Mouse (Mus musculus) liver, postnatal 0 days (tissue): ENCODE measurements around the gene Dhrs9. TPM values are rescaled to one million over a fixed set of nuclear protein-coding genes. Genes with fewer than 3 reads are reported as not detected.

ENCODE experiments used
- ATAC-seq: fragments of 200-750 bp; cut with Nextera tagmentation; 2 replicates; pipeline ENCODE4 v1.8.0; 2017; ENCODE audit warnings: mild to moderate bottlenecking, moderate library complexity
- DNase-seq: peaks from one replicate; pipeline ENCODE4 v3.0.0-alpha.2; 2016
- H3K27ac ChIP-seq: fragments of 300-500 bp; sonication (generic); 2 replicates; pipeline ENCODE4 v1.5.1; 2014; ENCODE audit warnings: antibody characterized with exemption, moderate library complexity, mild to moderate bottlenecking, low read depth
- H3K27me3 ChIP-seq: fragments of 300-500 bp; sonication (generic); 2 replicates; pipeline ENCODE4 v1.6.1; 2014; ENCODE audit warnings: low read length, control low read depth, mixed read lengths; ENCODE audit not compliant: insufficient read depth
- H3K36me3 ChIP-seq: fragments of 300-500 bp; sonication (generic); replicated peaks from 2 replicates; pipeline ENCODE4 v1.6.1; 2014; ENCODE audit warnings: mild to moderate bottlenecking, control low read depth, low read length, moderate library complexity, mixed read lengths; ENCODE audit not compliant: insufficient read depth
- H3K4me1 ChIP-seq: fragments of 300-500 bp; sonication (generic); 2 replicates; pipeline ENCODE4 v1.6.1; 2014; ENCODE audit warnings: antibody characterized with exemption, mild to moderate bottlenecking, control low read depth; ENCODE audit not compliant: insufficient read depth
- H3K4me2 ChIP-seq: fragments of 300-500 bp; sonication (generic); 2 replicates; pipeline ENCODE4 v1.6.1; 2014; ENCODE audit warnings: low read depth, mild to moderate bottlenecking, low read length, moderate library complexity, mixed read lengths
- H3K4me3 ChIP-seq: fragments of 300-500 bp; sonication (generic); 2 replicates; pipeline ENCODE4 v1.5.1; 2014; ENCODE audit warnings: low read depth, low read length
- H3K9ac ChIP-seq: fragments of 300-500 bp; sonication (generic); replicated peaks from 2 replicates; pipeline ENCODE4 v1.6.1; 2014; ENCODE audit warnings: mild to moderate bottlenecking, moderate library complexity
- H3K9me3 ChIP-seq: fragments of 300-500 bp; sonication (generic); 2 replicates; pipeline ENCODE4 v1.6.1; 2016; ENCODE audit warnings: mild to moderate bottlenecking, control low read depth, low read length, mixed read lengths
- CTCF ChIP-seq: sonication (generic); IDR thresholded peaks from 2 replicates; pipeline ENCODE4 v1.5.1; 2016; ENCODE audit warnings: antibody characterized with exemption, low read depth
- EP300 ChIP-seq: IDR thresholded peaks from 2 replicates; pipeline ENCODE4 v1.6.1; 2016; ENCODE audit warnings: antibody characterized with exemption, low read depth, mild to moderate bottlenecking
- WGBS: fragments of 180-500 bp; shearing (Covaris S2); extraction: QIAGEN DNeasy Blood & Tissue Kit; methylation state at CpG from one replicate; pipeline ENCODE4 v1.1.7; 2014; ENCODE audit not compliant: insufficient replicate concordance; 5-methylcytosine and 5-hydroxymethylcytosine counted together
- polyA plus RNA-seq: library from polyadenylated mRNA; unstranded; fragments of >200 nt; fragmentation: Nextera tagmentation; extraction: Ambion mirVana; gene quantifications from 2 replicates; pipeline ENCODE4 v1.2.1, GENCODE M21; 2015

Dhrs9 gene
- polyA plus RNA-seq, 1 experiment from 2014 or later, result 0.27 TPM

DNA sequence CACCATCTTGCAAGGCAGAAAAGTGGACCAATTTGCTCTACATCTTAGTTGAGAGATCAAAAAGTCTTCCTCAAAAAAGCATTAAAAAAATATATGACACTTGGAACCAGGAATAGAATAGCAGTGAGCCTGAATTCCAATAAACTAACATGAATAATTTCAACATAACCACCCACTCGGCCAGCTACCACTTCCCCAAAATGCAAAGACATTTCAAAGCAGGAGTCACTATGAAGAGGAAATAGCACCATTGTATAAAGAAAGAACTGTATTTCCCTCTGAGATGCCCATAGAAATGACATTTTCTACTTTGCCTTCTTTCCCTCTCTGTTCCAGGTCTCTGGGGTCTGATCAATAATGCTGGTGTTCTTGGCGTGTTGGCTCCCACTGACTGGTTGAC lies 13.7 kb downstream of the Dhrs9 start:
- Histone ChIP-seq H3K27ac (no peak overlapping the region), H3K27me3 (no peaks in the 10 kb centered on the region), H3K4me2 (no peak overlapping the region), H3K4me3 (no peak overlapping the region), H3K4me1 (peaks cover 4% of the 10 kb centered on the region; the same call in 1 of the 2 replicates), H3K9ac (no peak overlapping the region), H3K9me3 (no peaks in the 10 kb centered on the region), H3K36me3 (0 out of 2 replicates have a peak, but pooled peaks cover 3% of the 10 kb centered on the region)
- DNase-seq, result no peak
- TF ChIP-seq CTCF (no peak), EP300 (no peak)
- WGBS, result 52% methylated on average over 2 of the region's 2 CpGs
- no peak for ATAC-seq

DNA sequence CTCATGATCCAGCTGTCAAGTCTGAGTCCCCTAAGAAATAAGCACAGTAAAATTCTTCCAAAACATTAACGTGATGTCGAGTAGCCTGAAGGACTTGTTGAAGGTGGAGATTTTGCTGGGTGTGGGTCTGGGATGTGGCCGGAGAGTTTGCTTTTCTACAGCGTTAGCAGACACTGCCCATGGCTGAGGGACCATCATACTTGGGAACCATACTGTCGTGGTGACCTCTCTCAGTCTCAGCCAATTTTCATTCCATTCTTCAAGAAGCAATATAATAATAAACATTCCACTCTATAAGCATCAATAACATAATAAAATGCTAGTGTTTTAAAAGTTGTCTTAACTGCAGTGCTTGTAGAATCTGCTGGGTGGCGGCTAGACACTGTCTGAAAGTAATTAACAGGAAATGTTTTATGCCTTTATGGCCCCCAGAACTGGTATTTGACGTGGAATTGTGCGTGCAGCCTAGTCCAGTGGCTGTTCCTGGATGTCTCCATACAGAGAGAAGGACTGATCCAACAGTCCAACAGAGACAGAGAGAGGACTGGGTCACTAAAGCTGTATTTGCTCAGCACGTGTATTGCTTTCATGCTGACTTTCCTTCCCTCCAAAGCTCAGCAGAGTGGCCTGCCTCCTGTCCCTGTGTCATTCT lies 15.5 kb downstream of the Dhrs9 start:
- TF ChIP-seq EP300 (no peak), CTCF (no peak)
- H3K36me3 ChIP-seq, result 0 out of 2 replicates have a peak, but pooled peaks cover 3% of the 10 kb centered on the region
- H3K9ac ChIP-seq, result no peak overlapping the region
- ATAC-seq (no peak), DNase-seq (no peak)
- peaks cover 4% of the 10 kb centered on the region; the same call in 1 of the 2 replicates for H3K4me1 ChIP-seq
- H3K4me2 ChIP-seq, result no peak overlapping the region
- no peaks in the 10 kb centered on the region for H3K9me3 ChIP-seq
- no peak overlapping the region for H3K27ac ChIP-seq
- WGBS, result 64% methylated on average over 9 of the region's 9 CpGs
- H3K27me3 ChIP-seq, result no peaks in the 10 kb centered on the region
- H3K4me3 ChIP-seq, result no peak overlapping the region

DNA sequence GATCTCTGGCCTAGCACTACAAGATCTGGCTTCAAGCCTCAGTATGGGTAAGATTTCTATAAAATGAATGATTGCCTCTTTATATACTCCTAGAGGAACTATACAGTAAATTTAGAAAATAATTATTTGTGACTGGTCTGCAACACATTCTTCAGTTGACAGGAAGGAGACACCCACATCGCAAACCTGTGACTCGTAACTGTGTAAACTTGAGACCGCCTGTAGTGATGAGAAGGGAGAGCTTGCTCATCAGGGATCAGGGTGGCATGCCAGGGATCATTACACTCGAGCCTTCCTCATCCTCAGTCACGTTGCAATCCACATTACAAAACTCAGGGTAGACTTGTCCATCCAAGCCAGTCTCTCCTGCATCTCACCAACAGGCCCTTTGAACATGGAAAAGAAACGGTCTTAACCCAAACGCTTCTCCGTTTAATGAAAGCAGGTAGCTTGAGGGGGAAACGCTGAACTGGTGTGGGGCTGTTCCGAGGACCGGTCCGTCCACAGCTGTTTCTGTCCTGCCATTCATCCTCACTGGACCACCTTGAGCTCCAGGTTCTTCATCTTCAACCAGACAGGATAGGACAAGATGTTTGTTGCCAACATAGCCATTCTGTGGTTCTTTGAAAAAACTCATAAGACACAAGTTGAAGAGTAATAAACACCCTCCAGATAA lies 16.7 kb downstream of the Dhrs9 start:
- H3K36me3 ChIP-seq, result 0 out of 2 replicates have a peak, but pooled peaks cover 3% of the 10 kb centered on the region
- no peak overlapping the region for H3K4me2 ChIP-seq
- H3K27ac ChIP-seq, result no peak overlapping the region
- H3K9me3 ChIP-seq, result no peaks in the 10 kb centered on the region
- H3K27me3 ChIP-seq, result no peaks in the 10 kb centered on the region
- ATAC-seq, result no peak
- H3K4me1 ChIP-seq, result peaks cover 3% of the 10 kb centered on the region; the same call in 1 of the 2 replicates
- no peak overlapping the region for H3K9ac ChIP-seq
- DNase-seq, result no peak
- TF ChIP-seq EP300, result no peak
- no peak overlapping the region for H3K4me3 ChIP-seq
- WGBS, result 82% methylated on average over 12 of the region's 12 CpGs

DNA sequence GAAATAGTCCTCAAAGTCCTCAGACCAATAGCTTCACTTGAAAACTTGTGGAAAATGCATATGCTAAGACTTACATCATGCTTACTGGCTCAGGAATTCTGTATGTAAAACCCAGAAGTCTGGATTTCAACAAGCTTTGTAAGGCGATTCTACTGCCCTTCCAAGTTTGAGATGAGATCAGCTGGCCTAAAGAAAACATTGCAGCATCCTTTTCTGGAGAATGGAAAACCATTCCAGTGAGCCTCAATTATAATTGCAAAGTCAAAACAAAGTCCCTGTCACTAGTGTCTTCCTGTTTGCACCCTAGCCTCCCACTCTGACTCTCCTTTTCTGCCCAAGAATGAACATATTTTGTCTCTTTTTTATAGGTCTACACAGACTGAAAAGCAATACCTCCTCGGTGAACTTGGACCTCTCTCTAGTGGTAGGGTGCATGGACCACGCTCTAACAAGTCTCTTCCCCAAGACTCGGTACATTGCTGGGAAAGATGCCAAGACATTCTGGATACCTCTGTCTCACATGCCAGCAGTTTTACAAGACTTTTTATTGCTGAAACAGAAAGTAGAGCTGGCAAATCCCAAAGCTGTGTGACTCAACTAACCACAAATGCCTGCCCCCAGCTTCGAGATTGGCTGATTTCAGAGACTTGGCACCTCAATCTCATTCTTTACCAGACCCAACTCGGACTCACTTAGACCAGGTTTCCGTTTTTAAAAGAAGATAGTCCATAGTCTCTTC lies 20.8 kb downstream of the Dhrs9 start:
- 66% methylated on average over 7 of the region's 7 CpGs for WGBS
- ATAC-seq (no peak), DNase-seq (no peak)

DNA sequence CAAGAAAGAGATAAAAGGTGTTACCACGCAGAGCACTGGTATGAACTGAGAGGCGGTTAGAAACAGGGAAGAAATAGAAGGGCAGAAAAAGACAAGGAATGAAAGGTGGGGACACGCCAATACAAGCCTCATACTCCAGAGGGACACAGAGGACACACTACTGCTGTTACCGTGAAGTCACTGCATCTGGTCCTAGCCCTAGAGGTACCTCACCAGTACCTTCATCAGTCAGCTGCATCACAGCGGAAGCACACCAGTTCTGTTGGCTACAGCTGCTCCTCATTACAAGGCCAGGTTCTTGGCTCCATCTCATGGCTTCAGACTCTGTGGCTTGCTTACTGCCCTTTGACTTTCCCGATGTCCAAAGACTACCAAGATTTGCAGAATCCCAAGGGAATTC lies 21.6 kb downstream of the Dhrs9 start:
- no peak overlapping the region for H3K4me2 ChIP-seq
- 80% methylated on average over 6 of the region's 6 CpGs for WGBS
- no peak overlapping the region for H3K9ac ChIP-seq
- H3K4me1 ChIP-seq, result 0 out of 2 replicates have a peak, but pooled peaks cover 9% of the 10 kb centered on the region
- no peaks in the 10 kb centered on the region for H3K9me3 ChIP-seq
- no peaks in the 10 kb centered on the region for H3K27me3 ChIP-seq
- no peaks in the 10 kb centered on the region for H3K36me3 ChIP-seq
- no peak overlapping the region for H3K4me3 ChIP-seq
- no peak for TF ChIP-seq EP300
- TF ChIP-seq CTCF, result no peak
- ATAC-seq (no peak), DNase-seq (no peak)
- no peak overlapping the region for H3K27ac ChIP-seq

More for the DNA sequence above, 20.8 kb downstream of the Dhrs9 start:
- Histone ChIP-seq H3K9me3 (no peaks in the 10 kb centered on the region), H3K4me3 (no peak overlapping the region), H3K4me1 (0 out of 2 replicates have a peak, but pooled peaks cover 4% of the 10 kb centered on the region), H3K9ac (no peak overlapping the region), H3K36me3 (no peaks in the 10 kb centered on the region), H3K27ac (no peak overlapping the region), H3K27me3 (no peaks in the 10 kb centered on the region), H3K4me2 (no peak overlapping the region)
- no peak for TF ChIP-seq EP300
- no peak for TF ChIP-seq CTCF

DNA sequence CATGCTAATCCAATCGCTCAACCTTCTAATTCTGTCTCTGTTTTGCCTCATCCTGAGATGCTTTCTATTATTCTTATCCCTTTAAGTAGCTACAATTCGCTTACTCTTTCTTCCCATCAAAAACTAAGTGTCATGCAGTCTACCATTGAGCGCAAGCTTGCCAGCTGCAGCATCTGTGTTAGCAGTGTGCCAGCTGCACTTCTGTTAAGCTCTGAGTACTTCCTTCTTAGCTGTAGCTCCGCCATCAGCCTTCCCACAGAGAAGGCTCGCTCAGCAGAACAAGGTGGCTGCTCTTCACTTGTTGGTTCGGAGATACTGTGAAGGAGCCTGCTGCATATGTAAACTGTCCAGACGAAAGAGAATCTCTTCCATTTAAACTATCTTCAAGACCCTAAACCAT lies 22.1 kb downstream of the Dhrs9 start:
- no peak overlapping the region for H3K4me3 ChIP-seq
- WGBS, result 68% methylated on average over 7 of the region's 7 CpGs
- no peak overlapping the region for H3K27ac ChIP-seq
- no peaks in the 10 kb centered on the region for H3K9me3 ChIP-seq
- DNase-seq (no peak), ATAC-seq (no peak)
- H3K9ac ChIP-seq, result no peak overlapping the region
- no peak overlapping the region for H3K4me2 ChIP-seq
- H3K36me3 ChIP-seq, result no peaks in the 10 kb centered on the region
- 0 out of 2 replicates have a peak, but pooled peaks cover 9% of the 10 kb centered on the region for H3K4me1 ChIP-seq
- no peaks in the 10 kb centered on the region for H3K27me3 ChIP-seq
- no peak for TF ChIP-seq CTCF
- no peak for TF ChIP-seq EP300
